In the genomic region with DNA sequence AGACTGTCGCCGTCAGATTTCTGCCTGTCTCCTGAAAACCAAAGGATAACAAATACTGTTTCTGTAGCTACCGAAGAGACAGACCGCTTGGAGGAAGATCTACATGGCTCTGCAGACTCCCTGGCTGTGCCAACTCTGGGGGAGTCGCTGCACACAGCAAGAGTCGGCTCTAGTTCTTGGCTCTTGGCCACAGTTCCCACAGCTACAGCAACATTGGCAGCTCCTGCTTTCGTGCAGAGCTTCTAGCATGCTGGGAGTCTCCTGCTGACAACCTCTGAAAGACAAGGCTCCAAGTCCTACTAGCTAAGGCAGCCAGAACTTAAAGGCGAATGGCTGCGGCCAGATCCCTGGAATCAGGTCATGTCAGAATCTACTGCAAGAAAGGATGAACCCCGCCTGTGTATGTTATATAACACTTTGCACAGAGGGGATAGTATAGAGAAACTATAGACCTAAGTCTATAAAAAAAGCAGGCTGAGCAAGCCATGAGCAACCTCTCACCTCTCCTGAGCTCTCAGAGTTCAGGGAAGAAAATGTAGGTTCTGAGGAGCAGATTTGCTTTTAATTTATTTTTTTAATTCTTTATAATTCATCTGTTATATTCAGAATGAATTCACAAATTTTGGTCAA, we compare ENCODE assay signal across 9 mouse cellular contexts. TPM values are rescaled to one million over a fixed set of nuclear protein-coding genes. Genes with fewer than 3 reads are reported as not detected.
DNase-seq lines count a peak whose midpoint lies in the region; ATAC-seq lines count a peak whose summit lies in the region.
"Had no signal": no experiment of that assay in that cellular context is flagged by ENCODE, and none has a peak within 500 bp of the region (broad histone marks: within the 10 kb centered on the region; RNA-seq: fewer than 3 reads in every experiment).

No protein-coding gene starts in this region.

- no peak overlapping the region for H3K27ac ChIP-seq in liver, embryonic 12.5 days
- peak overlapping the region; percentile 83 for H3K27ac ChIP-seq in heart, embryonic 12.5 days (ENCODE audit: poor library complexity, severe bottlenecking)
- no peak overlapping the region; the same call in 1 of the 2 replicates for H3K27ac ChIP-seq in lung, embryonic 16.5 days (ENCODE audit: low read length)
- H3K27ac ChIP-seq in stomach, embryonic 14.5 days (ENCODE audit: low read length) = peak overlapping the region; percentile 21; the same call in 1 of the 2 replicates

- no peak overlapping the region for H3K4me3 ChIP-seq in liver, embryonic 12.5 days
- no peak overlapping the region for H3K4me3 ChIP-seq in heart, embryonic 12.5 days
- H3K4me3 ChIP-seq in lung, embryonic 16.5 days (ENCODE audit: low read length) = no peak overlapping the region
- no peak overlapping the region for H3K4me3 ChIP-seq in stomach, embryonic 14.5 days (ENCODE audit: low read depth, low read length)
- H3K4me3 ChIP-seq: erythroblast, embryonic 14.5 days had no signal

- no peak overlapping the region for H3K9ac ChIP-seq in liver, embryonic 12.5 days
- no peak overlapping the region for H3K9ac ChIP-seq in heart, embryonic 12.5 days
- H3K9ac ChIP-seq in lung, embryonic 16.5 days (ENCODE audit: low read length) = 0 out of 2 replicates have a peak overlapping the region, but pooled peaks have one; percentile 25
- H3K9ac ChIP-seq in stomach, embryonic 14.5 days (replicated peaks; ENCODE audit: low read depth, low read length) = no peak overlapping the region

- no peaks in the 10 kb centered on the region for H3K4me1 ChIP-seq in liver, embryonic 12.5 days
- peaks cover 46% of the 10 kb centered on the region for H3K4me1 ChIP-seq in heart, embryonic 12.5 days (replicated peaks)
- H3K4me1 ChIP-seq in lung, embryonic 16.5 days (replicated peaks; ENCODE audit: control insufficient read depth, insufficient read depth, low read length) = peaks cover 21% of the 10 kb centered on the region
- 0 out of 2 replicates have a peak, but pooled peaks cover 2% of the 10 kb centered on the region for H3K4me1 ChIP-seq in stomach, embryonic 14.5 days (ENCODE audit: control insufficient read depth, insufficient read depth, low read length)

- DNase-seq in liver = peak; percentile 28
- DNase-seq in layer of hippocampus, adult 11-12 months (ENCODE audit: low spot score) = peak; percentile 91
- no peak for DNase-seq in thymus, adult 18-20 months

- no peak for ATAC-seq in liver, embryonic 12.5 days
- peak; percentile 59; the same call in 1 of the 2 replicates for ATAC-seq in erythroid progenitor cell, adult 5-6 weeks (replicated peaks; ENCODE audit: low FRiP score, poor library complexity, severe bottlenecking)
- ATAC-seq in heart, embryonic 12.5 days (ENCODE audit: insufficient number of reproducible peaks, low FRiP score) = no peak
- peak; percentile 75 for ATAC-seq in lung, embryonic 16.5 days (ENCODE audit: low read depth)
- no peak for ATAC-seq in stomach, embryonic 14.5 days (ENCODE audit: insufficient number of reproducible peaks, insufficient read depth, low FRiP score, low read depth)

- 74% methylated on average over 10 of the region's 10 CpGs for WGBS in liver, embryonic 12.5 days (ENCODE audit: insufficient replicate concordance)
- 49% methylated on average over 10 of the region's 10 CpGs for WGBS in heart, embryonic 12.5 days
- WGBS in lung, embryonic 16.5 days = 48% methylated on average over 10 of the region's 10 CpGs
- WGBS in stomach, embryonic 14.5 days = 58% methylated on average over 10 of the region's 10 CpGs

- no peak overlapping the region for H3K4me2 ChIP-seq in liver, embryonic 12.5 days
- 0 out of 2 replicates have a peak overlapping the region, but pooled peaks have one; percentile 1 for H3K4me2 ChIP-seq in heart, embryonic 12.5 days
- peak overlapping the region; percentile 24 for H3K4me2 ChIP-seq in lung, embryonic 16.5 days (ENCODE audit: low read depth, low read length)
- no peak overlapping the region for H3K4me2 ChIP-seq in stomach, embryonic 14.5 days (replicated peaks; ENCODE audit: low read depth, low read length)

- H3K27me3 ChIP-seq in liver, embryonic 12.5 days (replicated peaks) = no peaks in the 10 kb centered on the region
- H3K27me3 ChIP-seq in heart, embryonic 12.5 days (replicated peaks) = no peaks in the 10 kb centered on the region
- H3K27me3 ChIP-seq in lung, embryonic 16.5 days (ENCODE audit: control insufficient read depth, insufficient read depth, low read depth, low read length) = no peaks in the 10 kb centered on the region
- no peaks in the 10 kb centered on the region for H3K27me3 ChIP-seq in stomach, embryonic 14.5 days (ENCODE audit: control insufficient read depth, insufficient read depth, low read length)

- 0 out of 2 replicates have a peak, but pooled peaks cover 3% of the 10 kb centered on the region for H3K9me3 ChIP-seq in liver, embryonic 12.5 days (replicated peaks)
- H3K9me3 ChIP-seq in heart, embryonic 12.5 days (replicated peaks) = 0 out of 2 replicates have a peak, but pooled peaks cover 3% of the 10 kb centered on the region
- no peaks in the 10 kb centered on the region for H3K9me3 ChIP-seq in lung, embryonic 16.5 days (ENCODE audit: control insufficient read depth, low read length)
- no peaks in the 10 kb centered on the region for H3K9me3 ChIP-seq in stomach, embryonic 14.5 days (ENCODE audit: control insufficient read depth, low read depth, low read length)

- H3K36me3 ChIP-seq in liver, embryonic 12.5 days = no peaks in the 10 kb centered on the region
- no peaks in the 10 kb centered on the region for H3K36me3 ChIP-seq in heart, embryonic 12.5 days
- H3K36me3 ChIP-seq in lung, embryonic 16.5 days (ENCODE audit: control insufficient read depth, insufficient read depth, low read length) = no peaks in the 10 kb centered on the region
- H3K36me3 ChIP-seq in stomach, embryonic 14.5 days (ENCODE audit: control insufficient read depth, insufficient read depth, low read length) = no peaks in the 10 kb centered on the region

RNA-seq across cellular contexts. Expression of gene Slc16a1, which starts 41.2 kb away (rescaled TPM):
- polyA plus RNA-seq in liver, embryonic 12.5 days (2016; fragmentation: Nextera tagmentation; extraction: Ambion mirVana) = 95.7 and 96.9 TPM in 2 replicates
- 334 and 364 TPM in 2 replicates for total RNA-seq in erythroid progenitor cell, adult 5-6 weeks (2015; ENCODE audit: low replicate concordance)
- total RNA-seq in erythroid progenitor cell, adult 5-6 weeks (2017; ENCODE audit: low replicate concordance) = 431 and 500 TPM in 2 replicates
- polyA plus RNA-seq in heart, embryonic 12.5 days (2016; fragmentation: Nextera tagmentation; extraction: Ambion mirVana) = 89.3 and 89.4 TPM in 2 replicates
- polyA plus RNA-seq in lung, embryonic 16.5 days (2015; fragmentation: Nextera tagmentation; extraction: Ambion mirVana) = 28.0 and 28.1 TPM in 2 replicates
- polyA plus RNA-seq in stomach, embryonic 14.5 days (2014; fragmentation: Nextera tagmentation; extraction: Ambion mirVana) = 23.8 and 26.1 TPM in 2 replicates

Comparison
In these comparisons a context has a peak if more than half of its experiments do, and no peak if none do; other contexts are left out.
1. DNase-seq: peak in liver (single experiment) and layer of hippocampus, adult 11-12 months (single experiment); none in thymus, adult 18-20 months (0 of 2).
2. ATAC-seq: peak in erythroid progenitor cell, adult 5-6 weeks (single experiment) and lung, embryonic 16.5 days (single experiment); none in liver, embryonic 12.5 days (single experiment), heart, embryonic 12.5 days (single experiment) and stomach, embryonic 14.5 days (single experiment).
3. H3K27ac ChIP-seq: peak in heart, embryonic 12.5 days (single experiment) and stomach, embryonic 14.5 days (single experiment); none in liver, embryonic 12.5 days (single experiment) and lung, embryonic 16.5 days (single experiment).
4. H3K4me2 ChIP-seq: peak in heart, embryonic 12.5 days (single experiment) and lung, embryonic 16.5 days (single experiment); none in liver, embryonic 12.5 days (single experiment) and stomach, embryonic 14.5 days (single experiment).